Mouse (Mus musculus) T-helper 1 cell (primary cell): Measurements from ENCODE around the gene Map3k12.

Experiments
- in situ Hi-C: fragments of 300-600 bp; cut with MboI, MseI; formaldehyde crosslinking; loops from one replicate; pipeline ENCODE4 v1.15.1; 2025; ENCODE audit warnings: high pct_unique_total_duplicates

Map3k12 gene

DNA sequence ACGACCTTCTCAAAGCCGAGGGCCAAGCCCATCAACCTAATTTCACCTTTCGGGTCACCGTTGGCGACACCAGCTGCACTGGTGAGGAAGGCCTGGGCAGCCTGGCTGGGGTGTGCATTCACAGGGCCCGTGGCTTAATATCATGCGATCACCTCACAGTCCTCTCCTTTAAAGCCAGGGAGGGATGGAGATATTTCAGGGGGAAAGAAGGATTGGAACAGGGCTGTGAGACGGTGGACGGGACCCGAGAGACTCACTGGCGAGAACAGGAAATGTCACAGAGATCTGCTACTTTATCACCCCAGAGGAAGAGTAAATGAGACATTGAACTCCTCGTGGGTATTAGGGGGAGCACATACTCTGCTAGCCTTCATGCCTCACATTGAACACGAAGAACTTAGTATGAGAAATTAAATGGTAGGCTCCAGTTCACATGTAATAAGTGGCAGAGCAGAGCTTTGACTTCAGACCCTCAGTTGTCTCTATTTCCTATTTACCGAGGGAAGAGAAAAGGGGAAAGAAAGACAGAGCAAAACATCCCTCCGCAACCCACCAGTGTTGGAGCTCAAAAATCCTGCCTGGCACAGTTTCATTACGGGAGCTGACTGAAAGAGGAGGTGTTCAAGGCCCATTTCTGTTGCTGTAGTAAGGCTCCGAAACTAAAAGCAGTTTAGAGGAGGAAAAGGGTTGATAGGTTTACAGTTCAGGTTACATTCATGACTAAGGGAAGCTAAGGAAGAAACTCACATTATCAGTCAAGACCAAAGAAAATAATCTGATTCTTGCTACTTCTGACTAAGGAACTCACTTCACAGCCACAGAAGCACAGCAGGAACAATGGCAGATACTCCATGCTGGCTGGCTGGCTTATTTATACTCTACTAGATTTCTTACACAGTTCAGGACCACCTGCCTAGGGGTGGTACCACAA, 2.6 kb upstream of the Map3k12 start:
- in situ Hi-C loops: loop anchor here (5.0 kb wide), 1 partner anchor 47 kb away; the partner anchor contains the start of gene Pcbp2

DNA sequence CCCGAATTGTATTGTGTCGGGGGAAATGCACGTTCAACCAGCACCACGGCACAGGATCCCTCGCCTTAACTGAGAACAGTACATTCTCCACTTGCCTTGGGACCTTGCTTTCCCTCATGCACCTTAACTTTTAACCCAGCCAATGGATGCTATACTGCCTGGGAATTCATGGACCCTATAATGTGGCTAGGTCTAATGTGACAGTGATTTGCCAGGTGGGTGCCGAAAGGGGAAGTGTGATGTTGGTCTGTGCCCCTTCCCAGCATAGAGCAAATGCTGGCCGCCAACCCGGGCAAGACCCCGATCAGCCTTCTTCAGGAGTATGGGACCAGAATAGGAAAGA, 2.0 kb upstream of the Map3k12 start:
- in situ Hi-C loops: loop anchor here (5.0 kb wide), 1 partner anchor 47 kb away; the partner anchor contains the start of gene Pcbp2

DNA sequence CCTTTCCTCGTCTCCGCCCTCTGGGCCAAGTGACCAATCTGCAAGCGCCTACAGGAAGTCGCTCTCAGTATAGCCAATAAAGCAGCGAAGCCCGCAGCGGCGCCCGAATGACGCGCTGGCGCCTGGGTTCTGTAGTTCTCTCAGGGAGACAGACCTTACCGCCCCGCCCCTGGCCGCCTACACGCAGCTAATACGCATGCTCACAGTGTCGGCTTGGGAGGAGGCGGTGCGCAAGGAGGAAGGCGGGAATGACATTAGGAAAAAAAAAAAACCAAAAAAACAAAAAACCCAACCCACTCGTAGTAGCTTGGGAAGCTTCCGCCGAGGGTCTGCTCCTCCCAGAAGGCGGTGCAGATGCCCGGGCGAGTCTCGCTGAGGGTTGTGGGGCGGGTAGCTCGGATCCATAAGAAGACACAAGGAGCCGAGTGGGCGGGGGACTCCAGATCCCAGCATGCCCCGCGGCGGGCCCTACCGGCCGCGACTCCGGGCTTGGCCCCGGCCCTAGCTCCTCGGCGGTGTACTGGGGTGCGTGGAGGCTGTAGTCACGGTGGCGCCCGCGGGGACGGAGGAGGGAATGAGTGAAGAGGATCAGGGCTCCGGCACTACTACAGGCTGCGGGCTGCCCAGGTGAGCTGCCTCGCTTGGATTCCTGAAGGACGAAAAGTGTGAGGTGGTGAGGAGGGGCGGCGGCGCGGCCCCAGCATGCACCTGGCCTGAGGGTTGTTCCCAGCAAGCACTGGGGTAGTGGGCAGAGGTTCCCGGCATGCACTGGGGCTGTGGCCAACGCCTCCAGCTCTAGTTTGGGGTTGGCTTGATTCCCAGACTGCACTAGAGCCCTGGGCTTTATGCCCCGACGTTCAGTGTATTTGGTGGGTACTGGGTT, 1.4 kb upstream of the Map3k12 start, which contains the start of gene Tarbp2:
TSS of gene Tarbp2 (plus strand) at position 217 of the 883 bp plus-strand sequence.
- in situ Hi-C loops: loop anchor here (5.0 kb wide), 1 partner anchor 46 kb away; the partner anchor contains the start of gene Pcbp2

DNA sequence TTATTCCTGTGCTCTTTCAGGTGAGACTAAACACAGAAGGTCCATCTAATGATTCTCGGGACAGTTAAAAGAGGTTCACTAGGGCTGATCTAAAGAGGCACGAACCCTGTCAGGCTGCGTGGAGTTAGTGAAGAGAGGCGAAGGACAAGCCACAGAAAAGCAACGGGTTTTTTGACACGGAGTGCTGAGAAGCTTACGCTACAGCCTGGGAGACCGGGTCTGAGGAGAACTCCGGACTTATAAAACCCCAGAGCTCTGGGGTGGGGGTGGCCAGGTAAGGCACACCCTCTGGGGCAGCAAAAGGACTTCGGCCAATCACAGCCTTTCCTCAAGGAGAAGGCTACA, 739 bp upstream of the Map3k12 start:
- in situ Hi-C loops: loop anchor here (5.0 kb wide), 1 partner anchor 45 kb away; the partner anchor contains the start of gene Pcbp2

GRCm38 (mm10) chr15:102516293-102516692, 571 bp downstream of the Map3k12 start:
- in situ Hi-C loops: loop anchor here (5.0 kb wide), 1 partner anchor 44 kb away; the partner anchor contains the start of gene Pcbp2

GRCm38 (mm10) chr15:102515791-102516190, 1.1 kb downstream of the Map3k12 start:
- in situ Hi-C loops: loop anchor here (5.0 kb wide), 1 partner anchor 43 kb away; the partner anchor contains the start of gene Pcbp2

- in situ Hi-C loops: loop anchor here (5.0 kb wide), 1 partner anchor 43 kb away; the partner anchor contains the start of gene Pcbp2
Measured at GRCm38 (mm10) chr15:102515261-102515660, 1.6 kb downstream of the Map3k12 start.

DNA sequence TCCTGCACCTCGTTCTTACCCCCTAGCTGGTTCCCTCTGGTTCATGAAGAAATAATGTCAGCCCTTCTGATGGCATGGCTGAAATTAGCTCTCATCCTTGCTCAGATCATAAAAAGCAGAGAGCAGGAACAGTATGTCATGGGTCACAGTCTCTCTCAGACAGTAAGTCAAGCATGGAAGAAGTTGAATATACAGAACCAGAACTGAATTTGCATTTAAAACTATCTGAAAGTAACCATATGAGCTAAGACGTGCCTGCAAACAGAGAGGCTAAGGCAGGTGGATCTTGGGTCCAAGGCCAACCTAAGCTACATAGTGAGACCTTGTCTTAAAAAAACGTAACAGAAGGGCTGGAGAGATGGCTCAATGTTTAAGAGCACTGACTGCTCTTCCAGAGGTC, 3.9 kb downstream of the Map3k12 start:
- in situ Hi-C loops: no loop called here

DNA sequence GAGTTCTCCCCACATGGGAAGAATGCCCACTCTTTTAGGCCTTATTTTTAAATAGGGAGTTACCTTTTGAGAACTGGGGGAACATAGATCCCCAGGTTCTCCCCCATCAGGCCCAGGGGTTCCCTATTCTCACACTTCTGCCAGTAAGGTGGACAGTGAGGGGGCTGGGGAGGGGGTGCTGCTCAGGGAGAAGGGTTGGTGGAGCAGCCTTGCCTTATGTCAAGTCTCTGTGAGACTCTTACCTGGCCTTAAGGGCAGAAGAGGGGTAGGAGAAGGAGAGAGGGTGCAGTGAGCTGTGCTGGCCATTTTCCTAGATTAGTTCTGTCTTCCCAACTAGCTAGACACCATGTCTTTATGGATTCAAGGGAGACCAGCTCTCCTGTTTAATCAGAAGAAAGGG, 4.4 kb downstream of the Map3k12 start:
- in situ Hi-C loops: no loop called here

GRCm38 (mm10) chr15:102512010-102512409, 4.9 kb downstream of the Map3k12 start:
- in situ Hi-C loops: no loop called here

GRCm38 (mm10) chr15:102511285-102511833, 5.5 kb downstream of the Map3k12 start:
- in situ Hi-C loops: no loop called here

GRCm38 (mm10) chr15:102510590-102511284, 6.1 kb downstream of the Map3k12 start:
- in situ Hi-C loops: no loop called here

GRCm38 (mm10) chr15:102510110-102510509, 6.8 kb downstream of the Map3k12 start:
- in situ Hi-C loops: no loop called here

GRCm38 (mm10) chr15:102508336-102508735, 8.5 kb downstream of the Map3k12 start:
- in situ Hi-C loops: no loop called here

DNA sequence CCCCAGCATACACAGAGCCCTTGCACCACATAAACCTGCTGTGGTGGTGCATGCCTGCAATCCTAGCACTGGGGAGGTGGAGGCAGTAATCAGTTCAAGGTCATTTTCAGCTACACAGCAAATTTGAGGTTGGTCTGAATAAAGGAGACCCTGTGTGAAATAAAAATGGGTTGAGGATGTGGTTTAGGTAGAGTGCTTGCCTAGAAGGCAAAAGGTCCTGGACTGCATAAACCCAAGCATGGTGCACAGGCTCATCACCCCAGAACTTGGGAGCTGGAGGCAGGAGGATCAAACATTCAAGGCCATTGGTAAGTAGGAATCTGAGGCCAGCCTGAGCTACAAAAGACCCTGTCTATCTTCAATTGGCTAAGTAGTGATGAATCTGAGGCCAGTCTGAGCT, 9.3 kb downstream of the Map3k12 start:
- in situ Hi-C loops: no loop called here

GRCm38 (mm10) chr15:102506864-102507263, 10.0 kb downstream of the Map3k12 start:
- in situ Hi-C loops: no loop called here

DNA sequence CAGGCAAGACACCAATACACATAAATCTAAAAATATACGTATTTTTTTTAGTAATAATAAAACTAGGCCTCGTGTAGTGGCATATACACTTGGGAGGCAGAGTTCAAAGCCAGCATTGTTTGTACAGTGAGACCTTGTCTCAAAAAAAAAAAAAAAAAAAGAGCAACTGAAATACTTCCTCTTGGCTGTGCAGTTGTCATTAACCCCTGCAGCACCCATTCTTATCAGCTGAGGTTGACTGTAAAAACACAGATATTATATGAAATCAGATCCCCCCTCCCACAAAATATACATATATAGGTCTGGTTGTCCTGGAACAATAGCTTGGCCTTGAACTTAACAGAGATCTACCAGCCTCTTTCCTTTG, 10.4 kb downstream of the Map3k12 start:
- in situ Hi-C loops: no loop called here

DNA sequence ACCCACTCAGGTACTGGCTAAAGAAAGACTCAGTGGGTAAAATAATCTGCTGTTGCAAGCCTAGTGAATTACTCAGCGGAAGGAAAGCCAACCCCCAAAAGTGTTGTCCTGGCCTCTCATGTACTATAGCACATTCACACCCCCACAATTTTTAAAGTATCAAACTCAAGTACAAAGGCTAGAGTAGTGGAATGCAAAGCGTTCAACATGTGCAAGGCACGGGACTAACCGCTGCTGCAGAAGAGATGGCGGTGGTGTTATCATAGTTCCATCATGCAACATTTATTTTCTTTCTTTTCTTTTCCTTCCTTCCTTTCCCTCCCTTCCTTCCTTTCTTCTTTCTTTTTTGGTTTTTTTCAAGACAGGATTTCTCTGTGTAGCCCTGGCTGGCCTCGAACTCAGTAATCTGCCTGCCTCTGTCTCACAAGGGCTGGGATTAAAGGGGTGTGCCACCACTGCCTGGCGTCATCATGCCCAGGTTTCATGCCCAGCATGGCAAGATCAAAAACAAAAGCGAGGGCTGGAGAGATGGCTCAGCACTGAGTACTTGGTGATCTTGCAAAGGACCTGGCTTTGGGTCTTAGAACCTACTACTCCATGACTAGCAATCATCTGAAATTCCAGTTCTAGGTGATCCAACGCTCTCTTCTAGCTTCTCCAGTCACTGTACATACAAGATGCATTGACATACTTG, 10.9 kb downstream of the Map3k12 start:
- in situ Hi-C loops: no loop called here

- in situ Hi-C loops: no loop called here
Measured at GRCm38 (mm10) chr15:102505073-102505769, 11.6 kb downstream of the Map3k12 start.
